Mouse (Mus musculus): ENCODE measurements at regions not wholly inside any gene's neighbourhood (a gene's known extent, or its start where the extent isn't known, plus 50 kb on each side); places are given as distances from the start of the nearest gene placed in this dataset.
A peak's percentile ranks its signal among the peaks of the same experiment; 100 is the strongest.

DNA sequence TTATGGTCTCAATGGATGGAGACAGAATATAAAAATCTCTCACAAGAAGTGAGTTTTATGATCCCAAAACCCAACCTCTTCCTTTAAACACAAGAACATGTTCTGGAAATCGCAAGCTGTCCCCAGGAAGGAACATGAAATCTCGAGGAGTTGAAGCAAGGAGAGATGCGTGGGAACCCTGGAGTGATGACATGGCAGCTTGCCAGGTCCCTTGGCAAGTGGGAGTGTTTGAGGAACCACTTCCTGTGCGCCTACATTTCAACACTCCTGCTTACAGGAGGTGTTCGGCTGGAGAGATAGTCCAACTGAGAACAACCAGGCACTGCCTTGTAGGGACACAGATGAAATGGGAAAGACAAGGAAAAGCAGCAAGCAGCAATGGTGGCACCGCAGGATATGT, 246.1 kb downstream of the Hivep2 start:
- TF ChIP-seq POLR2A (IDR thresholded peaks at IDR 0.05; ENCODE audit: borderline replicate concordance, extremely low read depth, insufficient read depth, insufficient read length), result no peak
- H3K27me3 ChIP-seq (ENCODE audit: control insufficient read depth, insufficient read depth, low read length), result no peaks in the 10 kb centered on the region
- H3K4me1 ChIP-seq (ENCODE audit: control insufficient read depth, insufficient read depth, low read length), result no peaks in the 10 kb centered on the region
- H3K4me2 ChIP-seq (replicated peaks; ENCODE audit: low read depth, low read length, severe bottlenecking), result no peak overlapping the region
- H3K27ac ChIP-seq (replicated peaks; ENCODE audit: low read depth, low read length), result no peak overlapping the region
- no peaks in the 10 kb centered on the region for H3K36me3 ChIP-seq (ENCODE audit: control insufficient read depth, insufficient read depth, low read length)
- DNase-seq (ENCODE audit: low spot score) (peak; percentile 25), ATAC-seq (ENCODE audit: low FRiP score, low read depth) (no peak)
- H3K9me3 ChIP-seq (ENCODE audit: control insufficient read depth, low read length), result no peaks in the 10 kb centered on the region
- 53% methylated on average over 6 of the region's 6 CpGs for WGBS
- no peak overlapping the region for H3K4me3 ChIP-seq (replicated peaks; ENCODE audit: low read length)
- no peak overlapping the region for H3K9ac ChIP-seq (ENCODE audit: low read depth, low read length, severe bottlenecking)

DNA sequence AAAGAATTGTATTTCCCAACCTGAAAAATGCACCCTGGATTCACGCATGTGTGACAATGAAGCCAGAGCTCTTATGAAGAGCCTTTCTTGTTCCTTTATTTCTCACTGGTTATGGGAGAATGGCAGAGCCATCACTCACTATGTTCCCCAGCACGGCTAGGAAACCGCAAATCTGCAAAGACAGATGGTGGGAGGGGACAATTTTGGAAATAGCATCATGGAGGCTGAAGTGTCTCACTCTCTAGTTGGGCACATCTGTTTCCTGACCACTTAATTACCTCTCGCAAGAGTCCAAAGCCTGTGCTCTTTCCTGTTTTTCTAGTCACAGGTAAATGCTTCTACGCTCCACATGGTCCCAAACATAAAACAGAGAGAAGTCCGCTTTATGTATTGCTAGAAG, 245.6 kb downstream of the Hivep2 start:
- H3K36me3 ChIP-seq (ENCODE audit: control insufficient read depth, insufficient read depth, low read length), result no peaks in the 10 kb centered on the region
- ATAC-seq (ENCODE audit: low FRiP score, low read depth) (no peak), DNase-seq (ENCODE audit: low spot score) (no peak)
- no peaks in the 10 kb centered on the region for H3K4me1 ChIP-seq (ENCODE audit: control insufficient read depth, insufficient read depth, low read length)
- no peak overlapping the region for H3K9ac ChIP-seq (ENCODE audit: low read depth, low read length, severe bottlenecking)
- no peak overlapping the region for H3K4me3 ChIP-seq (replicated peaks; ENCODE audit: low read length)
- no peaks in the 10 kb centered on the region for H3K27me3 ChIP-seq (ENCODE audit: control insufficient read depth, insufficient read depth, low read length)
- no peak for TF ChIP-seq POLR2A (IDR thresholded peaks at IDR 0.05; ENCODE audit: borderline replicate concordance, extremely low read depth, insufficient read depth, insufficient read length)
- H3K9me3 ChIP-seq (ENCODE audit: control insufficient read depth, low read length), result no peaks in the 10 kb centered on the region
- WGBS, result 60% methylated on average over 6 of the region's 6 CpGs
- no peak overlapping the region for H3K27ac ChIP-seq (replicated peaks; ENCODE audit: low read depth, low read length)
- no peak overlapping the region for H3K4me2 ChIP-seq (replicated peaks; ENCODE audit: low read depth, low read length, severe bottlenecking)

DNA sequence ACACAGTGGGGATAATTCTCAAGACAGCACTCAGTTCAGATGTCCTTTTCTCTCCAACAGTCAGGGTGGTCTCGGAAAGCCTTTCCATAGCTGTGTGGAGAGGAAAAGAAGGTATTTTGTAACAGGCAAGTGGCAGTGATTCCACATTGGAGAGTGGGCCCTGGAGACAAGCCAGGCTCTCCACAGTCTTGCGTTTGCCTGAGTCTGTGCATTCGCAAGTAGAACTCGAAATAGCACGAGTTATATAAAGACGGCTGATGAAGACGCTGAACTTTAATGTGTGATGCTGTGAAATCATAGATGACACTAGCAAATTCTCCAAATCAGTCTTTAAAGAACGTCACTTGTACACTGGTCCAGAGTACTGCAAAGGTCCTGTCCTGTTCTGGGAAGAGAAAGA, 244.6 kb downstream of the Hivep2 start:
- Histone ChIP-seq H3K9ac (ENCODE audit: low read depth, low read length, severe bottlenecking) (no peak overlapping the region), H3K27me3 (ENCODE audit: control insufficient read depth, insufficient read depth, low read length) (no peaks in the 10 kb centered on the region), H3K4me3 (replicated peaks; ENCODE audit: low read length) (no peak overlapping the region), H3K9me3 (ENCODE audit: control insufficient read depth, low read length) (no peaks in the 10 kb centered on the region), H3K36me3 (ENCODE audit: control insufficient read depth, insufficient read depth, low read length) (no peaks in the 10 kb centered on the region), H3K4me1 (ENCODE audit: control insufficient read depth, insufficient read depth, low read length) (no peaks in the 10 kb centered on the region), H3K27ac (replicated peaks; ENCODE audit: low read depth, low read length) (no peak overlapping the region), H3K4me2 (replicated peaks; ENCODE audit: low read depth, low read length, severe bottlenecking) (no peak overlapping the region)
- no peak for DNase-seq (ENCODE audit: low spot score)
- ATAC-seq (ENCODE audit: low FRiP score, low read depth), result no peak
- 81% methylated on average over 8 of the region's 8 CpGs for WGBS
- no peak for TF ChIP-seq POLR2A (IDR thresholded peaks at IDR 0.05; ENCODE audit: borderline replicate concordance, extremely low read depth, insufficient read depth, insufficient read length)

DNA sequence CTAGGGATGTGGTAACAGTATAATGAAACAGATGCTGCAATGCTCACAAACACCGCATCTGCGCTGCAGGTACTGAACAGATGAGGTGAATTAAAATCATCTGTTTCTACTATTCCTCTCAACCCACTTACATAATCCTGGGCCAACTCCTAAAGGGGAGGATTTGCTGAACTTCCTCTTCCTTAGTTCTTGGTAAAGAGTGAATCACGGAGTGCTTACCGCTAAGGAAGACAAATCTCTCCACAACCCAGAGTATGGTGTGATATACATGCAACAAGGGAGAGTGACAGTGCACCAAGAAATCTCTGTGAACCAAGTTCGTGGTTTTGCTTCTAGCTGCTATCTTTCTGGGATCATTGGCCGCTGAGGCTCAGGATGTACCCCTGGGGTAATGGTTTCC, 244.2 kb downstream of the Hivep2 start:
- no peaks in the 10 kb centered on the region for H3K36me3 ChIP-seq (ENCODE audit: control insufficient read depth, insufficient read depth, low read length)
- no peaks in the 10 kb centered on the region for H3K4me1 ChIP-seq (ENCODE audit: control insufficient read depth, insufficient read depth, low read length)
- no peak overlapping the region for H3K4me3 ChIP-seq (replicated peaks; ENCODE audit: low read length)
- H3K9me3 ChIP-seq (ENCODE audit: control insufficient read depth, low read length), result no peaks in the 10 kb centered on the region
- ATAC-seq (ENCODE audit: low FRiP score, low read depth), result no peak
- H3K4me2 ChIP-seq (replicated peaks; ENCODE audit: low read depth, low read length, severe bottlenecking), result no peak overlapping the region
- H3K27ac ChIP-seq (replicated peaks; ENCODE audit: low read depth, low read length), result no peak overlapping the region
- no peak for TF ChIP-seq POLR2A (IDR thresholded peaks at IDR 0.05; ENCODE audit: borderline replicate concordance, extremely low read depth, insufficient read depth, insufficient read length)
- DNase-seq (ENCODE audit: low spot score), result peak; percentile 28
- no peaks in the 10 kb centered on the region for H3K27me3 ChIP-seq (ENCODE audit: control insufficient read depth, insufficient read depth, low read length)
- H3K9ac ChIP-seq (ENCODE audit: low read depth, low read length, severe bottlenecking), result no peak overlapping the region
- 61% methylated on average over 6 of the region's 6 CpGs for WGBS

DNA sequence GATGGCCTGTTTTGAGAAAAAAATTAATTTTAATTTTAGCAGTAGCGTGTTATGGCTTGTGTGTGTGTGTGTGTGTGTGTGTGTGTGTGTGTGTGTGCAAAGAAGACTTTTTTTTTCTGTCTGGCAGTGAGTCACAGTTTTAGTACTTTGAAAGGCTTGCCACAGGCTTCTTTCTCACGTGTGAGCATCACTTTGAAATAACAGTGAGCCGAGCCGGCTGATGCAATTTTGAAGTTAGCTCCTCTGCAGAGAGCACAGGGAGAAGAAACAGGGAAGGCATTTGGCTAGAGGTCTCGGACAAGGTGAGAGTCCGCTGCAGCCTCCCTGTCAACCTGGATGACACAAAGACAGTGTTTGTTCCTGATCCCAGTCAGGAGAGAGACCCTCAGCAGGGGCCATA, 242.3 kb downstream of the Hivep2 start:
- H3K9ac ChIP-seq (ENCODE audit: low read depth, low read length, severe bottlenecking), result no peak overlapping the region
- H3K9me3 ChIP-seq (ENCODE audit: control insufficient read depth, low read length), result no peaks in the 10 kb centered on the region
- no peaks in the 10 kb centered on the region for H3K36me3 ChIP-seq (ENCODE audit: control insufficient read depth, insufficient read depth, low read length)
- 65% methylated on average over 6 of the region's 6 CpGs for WGBS
- no peak overlapping the region for H3K27ac ChIP-seq (replicated peaks; ENCODE audit: low read depth, low read length)
- no peaks in the 10 kb centered on the region for H3K27me3 ChIP-seq (ENCODE audit: control insufficient read depth, insufficient read depth, low read length)
- no peak overlapping the region for H3K4me2 ChIP-seq (replicated peaks; ENCODE audit: low read depth, low read length, severe bottlenecking)
- no peak for TF ChIP-seq POLR2A (IDR thresholded peaks at IDR 0.05; ENCODE audit: borderline replicate concordance, extremely low read depth, insufficient read depth, insufficient read length)
- DNase-seq (ENCODE audit: low spot score), result no peak
- ATAC-seq (ENCODE audit: low FRiP score, low read depth), result no peak
- H3K4me1 ChIP-seq (ENCODE audit: control insufficient read depth, insufficient read depth, low read length), result no peaks in the 10 kb centered on the region
- H3K4me3 ChIP-seq (replicated peaks; ENCODE audit: low read length), result no peak overlapping the region

DNA sequence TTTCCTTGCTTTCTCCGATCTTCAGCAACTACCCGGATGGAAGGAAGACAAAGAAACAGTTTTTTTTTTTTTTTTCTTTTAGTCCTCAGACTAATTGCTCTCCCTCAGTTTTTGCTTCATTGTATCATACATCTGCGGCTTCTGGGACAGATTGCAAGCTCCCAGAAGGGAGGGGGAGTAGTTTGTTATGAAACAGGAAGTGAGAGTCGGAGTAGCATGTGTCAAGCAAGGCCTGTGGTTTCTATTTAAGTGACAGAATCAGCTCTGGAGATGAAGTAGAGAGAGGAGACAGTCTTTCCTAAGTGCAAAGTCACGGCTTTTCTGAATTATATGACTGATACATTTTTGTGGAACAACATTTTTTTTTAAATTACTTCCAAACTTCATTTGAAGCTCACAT, 241.7 kb downstream of the Hivep2 start:
- Histone ChIP-seq H3K4me3 (replicated peaks; ENCODE audit: low read length) (no peak overlapping the region), H3K27ac (replicated peaks; ENCODE audit: low read depth, low read length) (no peak overlapping the region), H3K4me1 (ENCODE audit: control insufficient read depth, insufficient read depth, low read length) (no peaks in the 10 kb centered on the region), H3K9ac (ENCODE audit: low read depth, low read length, severe bottlenecking) (no peak overlapping the region), H3K36me3 (ENCODE audit: control insufficient read depth, insufficient read depth, low read length) (no peaks in the 10 kb centered on the region), H3K9me3 (ENCODE audit: control insufficient read depth, low read length) (no peaks in the 10 kb centered on the region), H3K4me2 (replicated peaks; ENCODE audit: low read depth, low read length, severe bottlenecking) (no peak overlapping the region), H3K27me3 (ENCODE audit: control insufficient read depth, insufficient read depth, low read length) (no peaks in the 10 kb centered on the region)
- ATAC-seq (ENCODE audit: low FRiP score, low read depth) (no peak), DNase-seq (ENCODE audit: low spot score) (peak; percentile 31)
- TF ChIP-seq POLR2A (IDR thresholded peaks at IDR 0.05; ENCODE audit: borderline replicate concordance, extremely low read depth, insufficient read depth, insufficient read length), result no peak
- WGBS, result 58% methylated on average over 5 of the region's 5 CpGs
